ENCODE assay signal across 18 mouse cellular contexts in the genomic region with DNA sequence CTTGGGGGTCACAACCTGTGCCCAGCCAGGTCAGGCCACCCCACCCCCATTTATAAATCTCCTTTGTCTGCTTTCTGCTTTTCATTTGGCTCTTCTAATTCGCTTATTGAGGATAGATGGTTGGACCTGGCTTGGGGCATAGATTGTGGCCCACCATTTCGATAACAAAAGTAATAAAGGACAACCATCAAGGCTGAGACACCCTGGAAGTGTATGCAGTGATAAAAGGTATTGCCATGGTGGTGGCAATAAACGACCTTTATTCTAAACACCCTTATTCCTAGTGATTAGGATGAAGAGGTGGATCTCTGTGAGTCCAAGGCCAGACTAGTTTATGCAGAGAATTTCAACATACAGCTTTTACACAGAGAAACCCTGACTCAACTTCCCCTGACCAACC.
"Had no signal": no experiment of that assay in that cellular context is flagged by ENCODE, and none has a peak within 500 bp of the region (broad histone marks: within the 10 kb centered on the region; RNA-seq: fewer than 3 reads in every experiment).

No protein-coding gene starts in this region.

- H3K9ac ChIP-seq: liver, embryonic 15.5 days; liver, postnatal 0 days; lung, embryonic 15.5 days; midbrain, embryonic 13.5 days; midbrain, embryonic 15.5 days; neural tube, embryonic 12.5 days had no signal

- H3K27me3 ChIP-seq: liver, embryonic 15.5 days; lung, embryonic 15.5 days; midbrain, embryonic 13.5 days; midbrain, embryonic 15.5 days; neural tube, embryonic 12.5 days had no signal

- H3K36me3 ChIP-seq: liver, embryonic 15.5 days; lung, embryonic 15.5 days; midbrain, embryonic 10.5 days; midbrain, embryonic 13.5 days; midbrain, embryonic 15.5 days; neural tube, embryonic 12.5 days had no signal

- H3K4me3 ChIP-seq: liver, embryonic 15.5 days; lung, embryonic 15.5 days; megakaryocyte, embryonic 14.5 days; midbrain, embryonic 10.5 days; midbrain, embryonic 13.5 days; midbrain, embryonic 15.5 days; neural tube, embryonic 12.5 days had no signal

- ATAC-seq: liver, postnatal 0 days; lung, postnatal 0 days; midbrain, embryonic 13.5 days; midbrain, embryonic 15.5 days had no signal

- H3K27ac ChIP-seq: liver, embryonic 15.5 days; lung, embryonic 15.5 days; macrophage; midbrain, embryonic 10.5 days; midbrain, embryonic 13.5 days; midbrain, embryonic 15.5 days; neural tube, embryonic 12.5 days had no signal

- H3K4me1 ChIP-seq: liver, embryonic 15.5 days; midbrain, embryonic 10.5 days; midbrain, embryonic 13.5 days; midbrain, embryonic 15.5 days; neural tube, embryonic 12.5 days had no signal

- H3K9me3 ChIP-seq: liver, embryonic 15.5 days; lung, embryonic 15.5 days; midbrain, embryonic 10.5 days; midbrain, embryonic 13.5 days; midbrain, embryonic 15.5 days; neural tube, embryonic 12.5 days had no signal

- H3K4me2 ChIP-seq: liver, embryonic 15.5 days; lung, embryonic 15.5 days; midbrain, embryonic 13.5 days; midbrain, embryonic 15.5 days; neural tube, embryonic 12.5 days had no signal

- DNase-seq: liver, postnatal 0 days; lung, adult 2 months; lung, postnatal 14 days; lung, postnatal 36 days; right cerebral cortex, postnatal 14 days; spleen, adult 18-20 months; thymus, adult 18-20 months; thymus, postnatal 14 days; thymus, postnatal 36 days had no signal
